10 mouse cellular contexts compared by ENCODE assay signal in the genomic region with DNA sequence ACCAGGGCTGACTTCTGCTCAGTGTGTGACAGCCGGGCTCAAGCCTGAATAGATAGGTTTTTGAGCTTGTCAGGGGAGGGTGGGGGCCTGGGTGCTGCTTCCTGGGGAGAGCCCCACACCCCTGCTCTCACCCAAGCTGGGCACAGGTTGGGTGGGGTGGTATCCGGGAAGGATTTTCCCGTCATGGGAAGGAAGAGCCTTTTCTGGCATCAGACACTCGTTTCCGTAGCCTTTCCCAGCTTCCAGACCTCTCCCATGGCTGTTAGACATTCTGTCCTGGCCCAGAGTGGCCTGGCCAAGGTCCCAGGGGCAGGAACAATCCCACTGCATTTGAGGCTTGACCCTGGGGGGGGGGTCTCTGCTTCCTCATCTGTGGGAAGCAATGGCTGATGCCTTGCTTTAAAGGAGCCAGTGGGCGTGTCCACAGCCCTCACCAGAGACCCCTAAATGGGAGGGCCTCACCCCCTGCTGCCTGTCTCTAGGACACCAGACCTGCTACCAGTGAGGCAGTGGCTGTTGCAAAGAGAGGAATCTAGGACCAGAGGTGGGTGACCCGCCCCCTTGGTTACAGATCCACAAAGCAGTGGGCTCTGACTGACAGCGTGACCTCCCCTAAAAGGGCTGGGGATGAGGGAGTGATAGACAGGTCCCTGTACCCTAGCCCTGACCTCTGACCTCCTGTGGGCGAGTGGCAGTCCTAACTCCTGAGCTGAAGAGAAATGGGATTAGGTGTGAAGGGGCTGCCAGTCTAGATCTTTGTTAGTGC. TPM values are rescaled to one million over a fixed set of nuclear protein-coding genes. Genes with fewer than 3 reads are reported as not detected.
DNase-seq lines count a peak whose midpoint lies in the region; ATAC-seq lines count a peak whose summit lies in the region.
"Had no signal": no experiment of that assay in that cellular context is flagged by ENCODE, and none has a peak within 500 bp of the region (broad histone marks: within the 10 kb centered on the region; RNA-seq: fewer than 3 reads in every experiment).

No protein-coding gene starts in this region.

- ATAC-seq in embryonic facial prominence, embryonic 13.5 days (ENCODE audit: insufficient number of reproducible peaks, insufficient read depth, low FRiP score, low TSS enrichment, low read depth), result no peak
- no peak for ATAC-seq in kidney, embryonic 15.5 days (replicated peaks; ENCODE audit: low FRiP score)
- ATAC-seq in erythroblast, adult 5-6 weeks (replicated peaks; ENCODE audit: low FRiP score, poor library complexity, severe bottlenecking), result no peak
- no peak for ATAC-seq in granulocyte monocyte progenitor cell, adult 5-6 weeks (replicated peaks; ENCODE audit: poor library complexity, severe bottlenecking)

- 0 out of 2 replicates have a peak overlapping the region, but pooled peaks have one; percentile 32 for H3K9ac ChIP-seq in embryonic facial prominence, embryonic 13.5 days
- no peak overlapping the region for H3K9ac ChIP-seq in kidney, embryonic 15.5 days

- no peaks in the 10 kb centered on the region for H3K27me3 ChIP-seq in embryonic facial prominence, embryonic 13.5 days
- H3K27me3 ChIP-seq in kidney, embryonic 15.5 days, result no peaks in the 10 kb centered on the region

- intact Hi-C loops in heart, postnatal 36 days (cut with DNase I), result no loop called here

- peak overlapping the region; percentile 40; the same call in 1 of the 2 replicates for H3K27ac ChIP-seq in embryonic facial prominence, embryonic 13.5 days
- H3K27ac ChIP-seq in kidney, embryonic 15.5 days, result peak overlapping the region; percentile 90

- H3K4me1 ChIP-seq in embryonic facial prominence, embryonic 13.5 days, result peaks cover 86% of the 10 kb centered on the region
- peaks cover 90% of the 10 kb centered on the region for H3K4me1 ChIP-seq in kidney, embryonic 15.5 days

- H3K4me2 ChIP-seq in embryonic facial prominence, embryonic 13.5 days, result no peak overlapping the region
- peak overlapping the region; percentile 57 for H3K4me2 ChIP-seq in kidney, embryonic 15.5 days

- peak; percentile 97 for DNase-seq in heart, adult 11 months
- no peak for DNase-seq in heart, postnatal 36 days
- DNase-seq in lung, postnatal 4 days, result peak; percentile 60 to 76
- no peak for DNase-seq in cerebellum, adult 8-10 months
- DNase-seq: adrenal gland, postnatal 25 days had no signal

- 42% methylated on average over 9 of the region's 9 CpGs for WGBS in embryonic facial prominence, embryonic 13.5 days
- 48% methylated on average over 9 of the region's 9 CpGs for WGBS in kidney, embryonic 15.5 days

- no peaks in the 10 kb centered on the region for H3K9me3 ChIP-seq in embryonic facial prominence, embryonic 13.5 days
- H3K9me3 ChIP-seq in kidney, embryonic 15.5 days (replicated peaks), result no peaks in the 10 kb centered on the region

- peaks cover 70% of the 10 kb centered on the region for H3K36me3 ChIP-seq in embryonic facial prominence, embryonic 13.5 days
- H3K36me3 ChIP-seq in kidney, embryonic 15.5 days, result peaks cover 38% of the 10 kb centered on the region

- H3K4me3 ChIP-seq in embryonic facial prominence, embryonic 13.5 days, result no peak overlapping the region
- no peak overlapping the region for H3K4me3 ChIP-seq in kidney, embryonic 15.5 days (replicated peaks)

RNA-seq across cellular contexts. Expression of gene Sema3f, which starts 13.2 kb away (rescaled TPM):
- 10 to 100 TPM; 16.0 to 16.9 TPM for total RNA-seq in heart, postnatal 36 days (2021)
- polyA plus RNA-seq in embryonic facial prominence, embryonic 13.5 days (2015; fragmentation: Nextera tagmentation; extraction: Ambion mirVana), result 37.7 and 44.0 TPM in 2 replicates
- polyA plus RNA-seq in kidney, embryonic 15.5 days (2015; fragmentation: Nextera tagmentation; extraction: Ambion mirVana), result 21.3 and 23.9 TPM in 2 replicates
- total RNA-seq in erythroblast, adult 5-6 weeks (2015; ENCODE audit: low replicate concordance), result not detected in 2 replicates
- total RNA-seq in erythroblast, adult 5-6 weeks (2017; ENCODE audit: low replicate concordance), result not detected in 2 replicates
- 2.6 TPM in 1 of 2 replicates, not detected in the other for total RNA-seq in granulocyte monocyte progenitor cell, adult 5-6 weeks (2014; fragmentation: Nextera tagmentation)
- total RNA-seq in granulocyte monocyte progenitor cell, adult 5-6 weeks (2017), result not detected in 2 replicates

RNA-seq across cellular contexts. Expression of gene Gnat1, which starts 17.5 kb away (rescaled TPM):
- total RNA-seq in heart, postnatal 36 days (2021), result not detected
- polyA plus RNA-seq in embryonic facial prominence, embryonic 13.5 days (2015; fragmentation: Nextera tagmentation; extraction: Ambion mirVana), result 1.2 and 2.0 TPM in 2 replicates
- 3.9 and 4.6 TPM in 2 replicates for polyA plus RNA-seq in kidney, embryonic 15.5 days (2015; fragmentation: Nextera tagmentation; extraction: Ambion mirVana)
- not detected in 2 replicates for total RNA-seq in erythroblast, adult 5-6 weeks (2015; ENCODE audit: low replicate concordance)
- total RNA-seq in erythroblast, adult 5-6 weeks (2017; ENCODE audit: low replicate concordance), result not detected in 2 replicates
- not detected in 2 replicates for total RNA-seq in granulocyte monocyte progenitor cell, adult 5-6 weeks (2014; fragmentation: Nextera tagmentation)
- not detected in 2 replicates for total RNA-seq in granulocyte monocyte progenitor cell, adult 5-6 weeks (2017)
- total RNA-seq: adrenal gland, postnatal 25 days; neutrophil, adult 5-6 weeks had no signal

RNA-seq across cellular contexts. Expression of gene Slc38a3, which starts 27.7 kb away (rescaled TPM):
- total RNA-seq in heart, postnatal 36 days (2021), result 10 to 100 TPM; 66.0 to 80.3 TPM
- polyA plus RNA-seq in embryonic facial prominence, embryonic 13.5 days (2015; fragmentation: Nextera tagmentation; extraction: Ambion mirVana), result 3.4 and 4.1 TPM in 2 replicates
- polyA plus RNA-seq in kidney, embryonic 15.5 days (2015; fragmentation: Nextera tagmentation; extraction: Ambion mirVana), result 7.1 and 8.1 TPM in 2 replicates
- not detected in 2 replicates for total RNA-seq in erythroblast, adult 5-6 weeks (2015; ENCODE audit: low replicate concordance)
- total RNA-seq in erythroblast, adult 5-6 weeks (2017; ENCODE audit: low replicate concordance), result not detected in 2 replicates
- total RNA-seq in granulocyte monocyte progenitor cell, adult 5-6 weeks (2014; fragmentation: Nextera tagmentation), result not detected in 2 replicates
- not detected in 2 replicates for total RNA-seq in granulocyte monocyte progenitor cell, adult 5-6 weeks (2017)
- total RNA-seq: neutrophil, adult 5-6 weeks had no signal

Comparison
In these comparisons a context has a peak if more than half of its experiments do, and no peak if none do; other contexts are left out.
1. DNase-seq: peak in heart, adult 11 months (single experiment) and lung, postnatal 4 days (2 of 2); none in heart, postnatal 36 days (0 of 2) and cerebellum, adult 8-10 months (single experiment).
2. RNA of gene Sema3f, which starts 13.2 kb away (total RNA-seq): 16.0 to 16.9 TPM in heart, postnatal 36 days; not detected in erythroblast, adult 5-6 weeks and 2.6 TPM in granulocyte monocyte progenitor cell, adult 5-6 weeks; every median in the first group is over 4 times any median in the second.
3. RNA of gene Slc38a3, which starts 27.7 kb away (total RNA-seq): 66.0 to 80.3 TPM in heart, postnatal 36 days; not detected in erythroblast, adult 5-6 weeks and not detected in granulocyte monocyte progenitor cell, adult 5-6 weeks; every median in the first group is over 10 times any median in the second.